ENCODE assay signal across 21 mouse cellular contexts in genomic region chr10:111523894-111524293, GRCm38 (mm10).
"Had no signal": no experiment of that assay in that cellular context is flagged by ENCODE, and none has a peak within 500 bp of the region (broad histone marks: within the 10 kb centered on the region; RNA-seq: fewer than 3 reads in every experiment).

No protein-coding gene starts in this region.

- H3K9ac ChIP-seq: limb, embryonic 12.5 days; limb, embryonic 15.5 days; liver, embryonic 14.5 days; liver, postnatal 0 days; lung, embryonic 14.5 days had no signal

- H3K4me3 ChIP-seq: limb, embryonic 12.5 days; limb, embryonic 15.5 days had no signal

- H3K36me3 ChIP-seq: limb, embryonic 12.5 days; limb, embryonic 15.5 days had no signal

- H3K4me2 ChIP-seq: limb, embryonic 12.5 days; limb, embryonic 15.5 days; liver, embryonic 11.5 days; lung, embryonic 14.5 days had no signal

- H3K27ac ChIP-seq: limb, embryonic 12.5 days; limb, embryonic 15.5 days; liver, embryonic 14.5 days; macrophage; stomach, postnatal 0 days had no signal

- H3K27me3 ChIP-seq: limb, embryonic 12.5 days; limb, embryonic 15.5 days had no signal

- H3K9me3 ChIP-seq: limb, embryonic 12.5 days; limb, embryonic 15.5 days had no signal

- ATAC-seq: intestine, embryonic 16.5 days; liver, postnatal 0 days; lung, postnatal 0 days had no signal

- DNase-seq: kidney, adult 18-20 months; kidney, adult 9 months; kidney, postnatal 14 days; kidney, postnatal 4 days; left cerebral cortex, postnatal 4 days; liver, postnatal 0 days; lung, embryonic 14.5 days; right cerebral cortex, adult 18-20 months; right cerebral cortex, postnatal 14 days; right cerebral cortex, postnatal 4 days; thymus, adult 2 months; thymus, postnatal 14 days; thymus, postnatal 4 days had no signal
